In genomic region chr12:69966071-69966470, GRCm38 (mm10) we compare ENCODE assay signal across 15 mouse cellular contexts. TPM values are rescaled to one million over a fixed set of nuclear protein-coding genes. Genes with fewer than 3 reads are reported as not detected.
DNase-seq lines count a peak whose midpoint lies in the region; ATAC-seq and TF ChIP-seq lines count a peak whose summit lies in the region.
"Had no signal": no experiment of that assay in that cellular context is flagged by ENCODE, and none has a peak within 500 bp of the region (broad histone marks: within the 10 kb centered on the region; RNA-seq: fewer than 3 reads in every experiment).

No protein-coding gene starts in this region.

- TF ChIP-seq CTCF in stomach, postnatal 0 days (IDR thresholded peaks at IDR 0.05; ENCODE audit: low read depth): no peak
- no peak for TF ChIP-seq CTCF in hindbrain, postnatal 0 days (IDR thresholded peaks at IDR 0.05; ENCODE audit: low read depth)

- H3K27me3 ChIP-seq in stomach, embryonic 15.5 days (replicated peaks): no peaks in the 10 kb centered on the region
- no peaks in the 10 kb centered on the region for H3K27me3 ChIP-seq in stomach, postnatal 0 days (ENCODE audit: control insufficient read depth, insufficient read depth, low read length)
- no peaks in the 10 kb centered on the region for H3K27me3 ChIP-seq in liver, embryonic 13.5 days
- no peaks in the 10 kb centered on the region for H3K27me3 ChIP-seq in hindbrain, postnatal 0 days (ENCODE audit: insufficient read depth, low read length)
- H3K27me3 ChIP-seq: midbrain, embryonic 12.5 days; neural tube, embryonic 13.5 days had no signal

- no peaks in the 10 kb centered on the region for H3K4me1 ChIP-seq in stomach, embryonic 15.5 days
- no peaks in the 10 kb centered on the region for H3K4me1 ChIP-seq in stomach, postnatal 0 days (replicated peaks; ENCODE audit: control insufficient read depth, insufficient read depth)
- H3K4me1 ChIP-seq in liver, embryonic 13.5 days (replicated peaks): peaks cover 27% of the 10 kb centered on the region
- H3K4me1 ChIP-seq in hindbrain, postnatal 0 days (ENCODE audit: insufficient read depth, low read length): no peaks in the 10 kb centered on the region
- H3K4me1 ChIP-seq: midbrain, embryonic 12.5 days; neural tube, embryonic 13.5 days had no signal

- no peak for ATAC-seq in stomach, embryonic 15.5 days (ENCODE audit: insufficient read depth, low FRiP score, low read depth)
- ATAC-seq in stomach, postnatal 0 days (ENCODE audit: low FRiP score, low TSS enrichment): no peak
- ATAC-seq in liver, embryonic 13.5 days (ENCODE audit: low read depth): no peak
- ATAC-seq in hindbrain, postnatal 0 days: no peak

- no peak overlapping the region for H3K9ac ChIP-seq in stomach, embryonic 15.5 days
- no peak overlapping the region for H3K9ac ChIP-seq in stomach, postnatal 0 days (ENCODE audit: low read length)
- H3K9ac ChIP-seq in liver, embryonic 13.5 days: no peak overlapping the region
- no peak overlapping the region for H3K9ac ChIP-seq in hindbrain, postnatal 0 days (replicated peaks; ENCODE audit: low read length)
- H3K9ac ChIP-seq: midbrain, embryonic 12.5 days; neural tube, embryonic 13.5 days had no signal

- 0 out of 2 replicates have a peak overlapping the region, but pooled peaks have one; percentile 37 for H3K27ac ChIP-seq in stomach, embryonic 15.5 days
- no peak overlapping the region for H3K27ac ChIP-seq in stomach, postnatal 0 days (replicated peaks)
- peak overlapping the region; percentile 64 for H3K27ac ChIP-seq in liver, embryonic 13.5 days
- H3K27ac ChIP-seq in hindbrain, postnatal 0 days: no peak overlapping the region
- H3K27ac ChIP-seq: forebrain, embryonic 10.5 days; midbrain, embryonic 12.5 days; neural tube, embryonic 13.5 days had no signal

- no peaks in the 10 kb centered on the region for H3K9me3 ChIP-seq in stomach, embryonic 15.5 days
- no peaks in the 10 kb centered on the region for H3K9me3 ChIP-seq in stomach, postnatal 0 days (ENCODE audit: control insufficient read depth, low read length)
- no peaks in the 10 kb centered on the region for H3K9me3 ChIP-seq in liver, embryonic 13.5 days (replicated peaks)
- H3K9me3 ChIP-seq in hindbrain, postnatal 0 days (ENCODE audit: low read length): no peaks in the 10 kb centered on the region
- H3K9me3 ChIP-seq: forebrain, embryonic 10.5 days; G1E; midbrain, embryonic 12.5 days; neural tube, embryonic 13.5 days had no signal

- peaks cover 16% of the 10 kb centered on the region for H3K36me3 ChIP-seq in stomach, embryonic 15.5 days
- H3K36me3 ChIP-seq in stomach, postnatal 0 days (ENCODE audit: control insufficient read depth, insufficient read depth, low read length): 0 out of 2 replicates have a peak, but pooled peaks cover 9% of the 10 kb centered on the region
- H3K36me3 ChIP-seq in liver, embryonic 13.5 days: peaks cover 87% of the 10 kb centered on the region
- H3K36me3 ChIP-seq in hindbrain, postnatal 0 days (ENCODE audit: insufficient read depth, low read length): peaks cover 32% of the 10 kb centered on the region

- no peak overlapping the region for H3K4me3 ChIP-seq in stomach, embryonic 15.5 days (replicated peaks)
- no peak overlapping the region for H3K4me3 ChIP-seq in stomach, postnatal 0 days (ENCODE audit: low read depth, low read length)
- H3K4me3 ChIP-seq in liver, embryonic 13.5 days (replicated peaks): no peak overlapping the region
- no peak overlapping the region for H3K4me3 ChIP-seq in hindbrain, postnatal 0 days (ENCODE audit: low read length)
- H3K4me3 ChIP-seq: forebrain, embryonic 10.5 days; midbrain, embryonic 12.5 days; neural tube, embryonic 13.5 days had no signal

- no peak for TF ChIP-seq EP300 in stomach, postnatal 0 days (optimal IDR thresholded peaks at IDR 0.05)

- peak; percentile 15 for DNase-seq in gastrocnemius, postnatal 10 days
- no peak for DNase-seq in gastrocnemius, postnatal 4 days (ENCODE audit: low spot score in 2 of 2)
- no peak for DNase-seq in stomach, postnatal 0 days (ENCODE audit: low spot score)
- no peak for DNase-seq in liver, embryonic 13.5 days
- peak; percentile 35 for DNase-seq in ovary, postnatal 36 days (ENCODE audit: low spot score)
- no peak for DNase-seq in hindbrain, postnatal 0 days (ENCODE audit: low spot score)
- no peak for DNase-seq in layer of hippocampus, adult 9-10 months (ENCODE audit: low spot score)
- DNase-seq: gastrocnemius, postnatal 25 days; layer of hippocampus, postnatal 36 days; thymus, adult 18-20 months had no signal

- no peak overlapping the region for H3K4me2 ChIP-seq in stomach, embryonic 15.5 days
- H3K4me2 ChIP-seq in stomach, postnatal 0 days (replicated peaks; ENCODE audit: low read depth): no peak overlapping the region
- H3K4me2 ChIP-seq in liver, embryonic 13.5 days: no peak overlapping the region
- H3K4me2 ChIP-seq in hindbrain, postnatal 0 days (ENCODE audit: low read depth, low read length): no peak overlapping the region
- H3K4me2 ChIP-seq: midbrain, embryonic 12.5 days; neural tube, embryonic 13.5 days had no signal

- 71% methylated on average over 5 of the region's 5 CpGs for WGBS in stomach, embryonic 15.5 days
- WGBS in stomach, postnatal 0 days: 64% methylated on average over 5 of the region's 5 CpGs
- 54% methylated on average over 5 of the region's 5 CpGs for WGBS in liver, embryonic 13.5 days (ENCODE audit: insufficient replicate concordance)
- 79% methylated on average over 5 of the region's 5 CpGs for WGBS in hindbrain, postnatal 0 days

RNA-seq across cellular contexts. Expression of gene Sav1, which starts 20.7 kb away (rescaled TPM):
- total RNA-seq in gastrocnemius, postnatal 10 days (2021): 10 to 100 TPM; 36.0 to 48.8 TPM
- total RNA-seq in gastrocnemius, postnatal 4 days (2021): 10 to 100 TPM; 63.2 to 65.8 TPM
- 6.0 and 7.2 TPM in 2 replicates for polyA plus RNA-seq in stomach, embryonic 15.5 days (2015; fragmentation: Nextera tagmentation; extraction: Ambion mirVana)
- 3.1 and 4.2 TPM in 2 replicates for polyA plus RNA-seq in stomach, postnatal 0 days (2015; fragmentation: Nextera tagmentation; extraction: Ambion mirVana)
- 4.1 and 4.5 TPM in 2 replicates for polyA plus RNA-seq in liver, embryonic 13.5 days (2015; fragmentation: Nextera tagmentation; extraction: Ambion mirVana)
- 15.6 and 20.8 TPM in 2 replicates for total RNA-seq in hindbrain, postnatal 0 days (2014; rRNA removed)
- 2.4 and 2.5 TPM in 2 replicates for polyA plus RNA-seq in hindbrain, postnatal 0 days (2015; fragmentation: Nextera tagmentation; extraction: Ambion mirVana)

Comparison
In these comparisons a context has a peak if more than half of its experiments do, and no peak if none do; other contexts are left out.
1. DNase-seq: peak in gastrocnemius, postnatal 10 days (single experiment) and ovary, postnatal 36 days (single experiment); none in gastrocnemius, postnatal 4 days (0 of 2), stomach, postnatal 0 days (single experiment), liver, embryonic 13.5 days (single experiment), hindbrain, postnatal 0 days (single experiment) and layer of hippocampus, adult 9-10 months (single experiment).
2. H3K27ac ChIP-seq: peak in stomach, embryonic 15.5 days (single experiment) and liver, embryonic 13.5 days (single experiment); none in stomach, postnatal 0 days (single experiment) and hindbrain, postnatal 0 days (single experiment).